Mouse (Mus musculus): Measurements from ENCODE around the gene Psmd11. TPM values are rescaled to one million over a fixed set of nuclear protein-coding genes. Genes with fewer than 3 reads are reported as not detected.
"Not testable (repeated sequence)": the region's sequence is repeated elsewhere in the genome, so short reads cannot be mapped to it uniquely, and the experiment has no call there.

The Psmd11 gene
- total RNA-seq, 2 experiments from 2014 or later = 93.8 to 101 TPM

- Histone ChIP-seq H3K4me3 (no peak overlapping the region), H3K27ac (no peak overlapping the region)
- no peak for TF ChIP-seq CTCF (conservative IDR thresholded peaks at IDR 0.05)
- DNase-seq (ENCODE audit: low spot score in 2 of 2) = no peak
Measured at GRCm38 (mm10) chr11:80410377-80410776, 18.0 kb upstream of the Psmd11 start.

GRCm38 (mm10) chr11:80417085-80417484 is 11.3 kb upstream of the Psmd11 start:
- Histone ChIP-seq H3K27ac (no peak overlapping the region), H3K4me3 (no peak overlapping the region)
- no peak for TF ChIP-seq CTCF (conservative IDR thresholded peaks at IDR 0.05)
- peak in 1 of 2 experiments; percentile 21 for DNase-seq (ENCODE audit: low spot score in 2 of 2)

GRCm38 (mm10) chr11:80419743-80420142 is 8.7 kb upstream of the Psmd11 start:
- H3K4me3 ChIP-seq = no peak overlapping the region
- no peak for TF ChIP-seq CTCF (conservative IDR thresholded peaks at IDR 0.05)
- H3K27ac ChIP-seq = no peak overlapping the region
- no peak for DNase-seq (ENCODE audit: low spot score in 2 of 2)

GRCm38 (mm10) chr11:80420202-80420984 is 8.0 kb upstream of the Psmd11 start:
- Histone ChIP-seq H3K4me3 (no peak overlapping the region), H3K27ac (no peak overlapping the region)
- no peak for DNase-seq (ENCODE audit: low spot score in 2 of 2)
- TF ChIP-seq CTCF (conservative IDR thresholded peaks at IDR 0.05) = no peak

- TF ChIP-seq CTCF (conservative IDR thresholded peaks at IDR 0.05) = no peak
- Histone ChIP-seq H3K4me3 (no peak overlapping the region), H3K27ac (no peak overlapping the region)
- no peak for DNase-seq (ENCODE audit: low spot score in 2 of 2)
Measured at GRCm38 (mm10) chr11:80421421-80422047, 6.9 kb upstream of the Psmd11 start.

- H3K4me3 ChIP-seq = no peak overlapping the region
- no peak for TF ChIP-seq CTCF (conservative IDR thresholded peaks at IDR 0.05)
Measured at GRCm38 (mm10) chr11:80424691-80425090, 3.7 kb upstream of the Psmd11 start.

GRCm38 (mm10) chr11:80425247-80425778 is 3.1 kb upstream of the Psmd11 start:
- DNase-seq (ENCODE audit: low spot score in 2 of 2) = no peak
- Histone ChIP-seq H3K4me3 (no peak overlapping the region), H3K27ac (no peak overlapping the region)
- peak; percentile 15; the same call in 1 of the 2 replicates for TF ChIP-seq CTCF (conservative IDR thresholded peaks at IDR 0.05)

More at GRCm38 (mm10) chr11:80424691-80425090, 3.7 kb upstream of the Psmd11 start:
- no peak overlapping the region for H3K27ac ChIP-seq
- no peak for DNase-seq (ENCODE audit: low spot score in 2 of 2)

GRCm38 (mm10) chr11:80426029-80426813 is 2.2 kb upstream of the Psmd11 start:
- not testable (repeated sequence) for DNase-seq (ENCODE audit: low spot score in 2 of 2); H3K4me3 ChIP-seq; H3K27ac ChIP-seq
- TF ChIP-seq CTCF (conservative IDR thresholded peaks at IDR 0.05) = peak; percentile 43

GRCm38 (mm10) chr11:80429009-80429475 is 627 bp downstream of the Psmd11 start:
- no peak for TF ChIP-seq CTCF (conservative IDR thresholded peaks at IDR 0.05)
- DNase-seq (ENCODE audit: low spot score in 2 of 2) = peak in 1 of 2 experiments; percentile 38
- Histone ChIP-seq H3K4me3 (peak overlapping the region; percentile 96), H3K27ac (peak overlapping the region; percentile 97)

GRCm38 (mm10) chr11:80429500-80430166 is 1.2 kb downstream of the Psmd11 start:
- Histone ChIP-seq H3K4me3 (peak overlapping the region; percentile 96), H3K27ac (peak overlapping the region; percentile 97; the same call in 1 of the 2 replicates)
- no peak for DNase-seq (ENCODE audit: low spot score in 2 of 2)
- no peak for TF ChIP-seq CTCF (conservative IDR thresholded peaks at IDR 0.05)

GRCm38 (mm10) chr11:80430366-80430910 is 2.0 kb downstream of the Psmd11 start:
- DNase-seq (ENCODE audit: low spot score in 2 of 2) = no peak
- no peak overlapping the region for H3K27ac ChIP-seq

GRCm38 (mm10) chr11:80446916-80447315 is 18.5 kb downstream of the Psmd11 start:
- DNase-seq (ENCODE audit: low spot score in 2 of 2) = no peak
- TF ChIP-seq CTCF (conservative IDR thresholded peaks at IDR 0.05) = no peak
- no peak overlapping the region for H3K27ac ChIP-seq
- H3K4me3 ChIP-seq = no peak overlapping the region

More at GRCm38 (mm10) chr11:80430366-80430910, 2.0 kb downstream of the Psmd11 start:
- TF ChIP-seq CTCF (conservative IDR thresholded peaks at IDR 0.05) = no peak
- no peak overlapping the region for H3K4me3 ChIP-seq
